Mouse (Mus musculus): ENCODE results near the gene Stpg4. TPM values are rescaled to one million over a fixed set of nuclear protein-coding genes. Genes with fewer than 3 reads are reported as not detected.

The Stpg4 gene
- polyA plus RNA-seq, 1 experiment from 2014 or later = not detected

DNA sequence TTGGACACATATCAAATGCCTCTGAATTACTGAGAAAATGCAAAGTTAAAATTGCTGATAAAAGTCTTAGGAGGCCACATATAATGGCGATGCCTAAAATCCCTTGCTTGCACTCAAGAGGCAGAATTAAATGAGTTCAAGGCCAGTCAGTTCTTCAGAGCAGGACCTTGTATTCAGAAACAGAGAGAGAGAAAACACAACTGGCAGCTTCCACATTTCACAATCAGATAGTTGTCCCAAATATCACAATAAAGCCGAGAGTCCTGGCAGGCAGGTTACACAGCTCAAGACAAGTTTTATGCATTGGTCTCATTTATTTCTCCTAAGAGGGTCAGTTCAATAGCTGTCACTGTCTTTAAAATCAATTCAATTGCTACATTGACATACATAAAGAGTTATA lies 14.0 kb upstream of the Stpg4 start:
- WGBS = 68% methylated on average over 2 of the region's 2 CpGs
- ATAC-seq = no peak
- Histone ChIP-seq H3K27ac (ENCODE audit: low read length) (no peak overlapping the region), H3K4me3 (replicated peaks; ENCODE audit: low read length) (no peak overlapping the region), H3K9ac (replicated peaks; ENCODE audit: low read depth, low read length) (no peak overlapping the region; the same call in 1 of the 2 replicates), H3K9me3 (ENCODE audit: control insufficient read depth, low read length) (no peaks in the 10 kb centered on the region), H3K4me2 (ENCODE audit: low read length) (0 out of 2 replicates have a peak overlapping the region, but pooled peaks have one; percentile 15), H3K4me1 (replicated peaks; ENCODE audit: control insufficient read depth, insufficient read depth, low read length) (peaks cover 33% of the 10 kb centered on the region), H3K36me3 (ENCODE audit: control insufficient read depth, insufficient read depth) (peaks cover 2% of the 10 kb centered on the region), H3K27me3 (replicated peaks; ENCODE audit: control insufficient read depth, insufficient read depth, low read length) (no peaks in the 10 kb centered on the region)

DNA sequence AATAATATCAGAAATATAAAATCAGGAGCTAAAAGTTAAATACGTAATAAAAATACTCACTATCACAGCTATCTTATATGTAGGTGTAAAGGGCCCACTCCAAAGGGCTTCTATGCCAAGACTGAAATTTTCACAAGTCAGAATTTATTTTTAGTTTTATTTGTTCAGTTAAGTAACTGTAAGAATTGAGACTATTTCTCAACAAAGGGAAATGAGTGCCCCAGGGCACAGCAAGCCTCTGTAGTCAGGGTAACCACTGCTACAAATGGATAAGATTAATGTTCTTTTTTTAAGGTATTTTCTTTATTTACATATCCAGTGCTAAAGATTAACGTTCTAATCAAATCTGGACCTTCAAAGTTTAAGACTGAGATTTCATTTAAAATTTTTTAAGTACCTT lies 11.9 kb upstream of the Stpg4 start:
- no peak overlapping the region for H3K9ac ChIP-seq (replicated peaks; ENCODE audit: low read depth, low read length)
- peaks cover 12% of the 10 kb centered on the region for H3K36me3 ChIP-seq (ENCODE audit: control insufficient read depth, insufficient read depth)
- no peak for ATAC-seq
- H3K27ac ChIP-seq (ENCODE audit: low read length) = no peak overlapping the region
- no peak overlapping the region for H3K4me3 ChIP-seq (replicated peaks; ENCODE audit: low read length)
- no peaks in the 10 kb centered on the region for H3K9me3 ChIP-seq (ENCODE audit: control insufficient read depth, low read length)
- peaks cover 29% of the 10 kb centered on the region for H3K4me1 ChIP-seq (replicated peaks; ENCODE audit: control insufficient read depth, insufficient read depth, low read length)
- 89% methylated on average over 2 of the region's 2 CpGs for WGBS
- no peak overlapping the region for H3K4me2 ChIP-seq (ENCODE audit: low read length)
- no peaks in the 10 kb centered on the region for H3K27me3 ChIP-seq (replicated peaks; ENCODE audit: control insufficient read depth, insufficient read depth, low read length)

DNA sequence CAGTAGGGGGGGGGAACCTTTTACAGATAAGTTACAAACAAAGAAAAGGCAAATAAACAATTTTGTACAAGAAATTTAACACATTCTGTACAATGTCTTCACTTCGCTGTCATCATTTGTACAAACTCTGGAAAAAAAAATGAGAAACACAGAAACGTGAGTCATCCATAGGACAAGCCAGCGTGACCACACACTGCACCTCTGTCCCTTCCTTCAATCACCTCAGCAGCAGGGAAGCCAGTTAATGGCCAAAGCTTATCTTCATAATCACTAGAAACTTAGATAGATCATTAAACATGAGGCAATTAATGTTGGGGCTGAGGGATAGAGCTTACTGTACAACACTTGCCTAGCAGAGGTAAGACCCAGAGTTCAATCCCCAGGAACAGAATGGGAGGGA lies 6.4 kb upstream of the Stpg4 start:
- Histone ChIP-seq H3K4me1 (replicated peaks; ENCODE audit: control insufficient read depth, insufficient read depth, low read length) (no peaks in the 10 kb centered on the region), H3K27me3 (replicated peaks; ENCODE audit: control insufficient read depth, insufficient read depth, low read length) (no peaks in the 10 kb centered on the region), H3K27ac (ENCODE audit: low read length) (no peak overlapping the region), H3K4me2 (ENCODE audit: low read length) (no peak overlapping the region), H3K36me3 (ENCODE audit: control insufficient read depth, insufficient read depth) (peaks cover 37% of the 10 kb centered on the region), H3K9me3 (ENCODE audit: control insufficient read depth, low read length) (no peaks in the 10 kb centered on the region), H3K9ac (replicated peaks; ENCODE audit: low read depth, low read length) (no peak overlapping the region), H3K4me3 (replicated peaks; ENCODE audit: low read length) (no peak overlapping the region)
- no peak for ATAC-seq
- 90% methylated on average over 3 of the region's 3 CpGs for WGBS

DNA sequence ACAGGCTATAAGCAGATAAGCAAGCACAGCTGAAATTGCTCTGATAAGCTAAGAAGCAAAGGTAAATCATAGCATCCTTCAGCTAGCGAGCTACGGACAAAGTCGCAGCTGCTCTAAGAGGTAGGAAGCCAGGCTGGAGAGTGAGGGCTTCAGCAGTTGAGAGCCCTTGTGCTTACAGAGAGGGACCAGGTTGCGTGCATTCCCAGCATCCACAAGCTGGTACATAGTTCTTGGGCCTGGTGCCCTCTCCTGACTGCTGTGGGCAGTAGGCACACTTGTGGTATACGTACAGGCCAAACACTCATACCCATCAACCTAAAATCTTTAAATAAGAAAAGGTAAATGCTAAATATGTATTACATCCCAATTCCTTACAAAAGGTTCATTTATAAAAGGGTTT lies 5.2 kb upstream of the Stpg4 start:
- Histone ChIP-seq H3K4me2 (ENCODE audit: low read length) (no peak overlapping the region), H3K4me3 (replicated peaks; ENCODE audit: low read length) (no peak overlapping the region), H3K27me3 (replicated peaks; ENCODE audit: control insufficient read depth, insufficient read depth, low read length) (no peaks in the 10 kb centered on the region), H3K4me1 (replicated peaks; ENCODE audit: control insufficient read depth, insufficient read depth, low read length) (no peaks in the 10 kb centered on the region), H3K27ac (ENCODE audit: low read length) (no peak overlapping the region), H3K9me3 (ENCODE audit: control insufficient read depth, low read length) (no peaks in the 10 kb centered on the region), H3K9ac (replicated peaks; ENCODE audit: low read depth, low read length) (no peak overlapping the region), H3K36me3 (ENCODE audit: control insufficient read depth, insufficient read depth) (peaks cover 37% of the 10 kb centered on the region)
- no peak for ATAC-seq
- WGBS = 96% methylated on average over 5 of the region's 5 CpGs

DNA sequence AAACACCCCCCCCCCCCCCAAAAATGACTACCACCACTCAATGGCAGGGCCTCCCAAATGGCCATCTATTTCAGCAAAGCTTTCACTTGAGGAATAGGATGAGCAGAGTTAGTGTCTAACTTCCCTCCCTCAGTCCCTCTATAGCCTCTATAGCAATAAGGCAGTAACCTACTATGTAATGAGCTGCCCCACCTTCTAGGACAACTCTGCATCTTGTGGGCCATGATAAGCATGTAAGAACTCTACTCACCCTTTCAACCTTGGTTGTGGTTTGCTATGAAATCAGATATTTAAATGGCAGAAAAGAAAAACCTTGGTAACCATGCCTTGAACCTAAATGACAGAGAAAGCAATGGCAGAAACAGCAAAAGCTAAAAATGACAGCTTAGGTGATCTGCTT lies 4.8 kb upstream of the Stpg4 start:
- no peaks in the 10 kb centered on the region for H3K27me3 ChIP-seq (replicated peaks; ENCODE audit: control insufficient read depth, insufficient read depth, low read length)
- no peaks in the 10 kb centered on the region for H3K9me3 ChIP-seq (ENCODE audit: control insufficient read depth, low read length)
- H3K4me3 ChIP-seq (replicated peaks; ENCODE audit: low read length) = no peak overlapping the region
- no peak for ATAC-seq
- H3K27ac ChIP-seq (ENCODE audit: low read length) = no peak overlapping the region
- no peak overlapping the region for H3K9ac ChIP-seq (replicated peaks; ENCODE audit: low read depth, low read length)
- H3K4me1 ChIP-seq (replicated peaks; ENCODE audit: control insufficient read depth, insufficient read depth, low read length) = no peaks in the 10 kb centered on the region
- H3K36me3 ChIP-seq (ENCODE audit: control insufficient read depth, insufficient read depth) = peaks cover 37% of the 10 kb centered on the region
- no peak overlapping the region for H3K4me2 ChIP-seq (ENCODE audit: low read length)

DNA sequence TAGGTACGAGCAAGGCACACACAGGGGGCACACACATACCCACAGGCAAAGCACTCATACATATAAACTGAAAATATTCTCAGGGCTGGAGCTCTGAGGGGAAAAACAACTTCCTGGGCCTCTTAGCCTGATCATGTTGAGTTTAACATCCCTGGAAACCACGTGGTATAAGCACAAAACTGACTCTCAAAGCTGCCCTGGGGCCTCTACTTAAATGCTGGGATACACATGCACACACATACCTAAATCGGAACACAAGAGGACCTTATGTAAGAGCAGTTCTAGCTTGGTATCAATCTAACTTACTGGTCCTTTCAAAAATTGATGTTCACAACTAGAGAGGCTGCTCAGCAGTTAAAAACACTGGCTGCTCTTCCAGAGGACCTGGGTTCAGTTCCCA lies 1.9 kb upstream of the Stpg4 start:
- peaks cover 27% of the 10 kb centered on the region for H3K36me3 ChIP-seq (ENCODE audit: control insufficient read depth, insufficient read depth)
- ATAC-seq = no peak
- WGBS = 91% methylated on average over 3 of the region's 3 CpGs

DNA sequence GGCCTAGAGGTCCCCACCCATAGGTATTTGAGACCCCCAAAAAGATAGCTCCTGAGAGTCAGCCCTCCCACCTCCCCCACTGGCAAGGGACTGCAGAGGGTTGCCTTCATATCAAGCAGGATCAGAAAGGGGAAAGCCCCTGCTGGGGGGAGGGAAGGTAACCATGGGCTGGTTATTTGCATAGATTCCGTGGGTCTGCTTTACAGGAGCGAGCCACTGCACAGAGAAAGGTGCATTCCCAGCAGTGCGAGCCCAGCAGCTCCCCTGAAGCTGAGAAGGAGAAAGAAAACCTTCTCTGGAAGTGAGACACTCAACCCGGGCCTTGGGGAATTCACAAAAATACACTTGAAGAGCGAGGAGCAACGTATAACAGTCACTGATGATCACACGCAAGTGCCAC lies 9.5 kb downstream of the Stpg4 start:
- 71% methylated on average over 7 of the region's 7 CpGs for WGBS
- Histone ChIP-seq H3K27me3 (replicated peaks; ENCODE audit: control insufficient read depth, insufficient read depth, low read length) (no peaks in the 10 kb centered on the region), H3K4me3 (replicated peaks; ENCODE audit: low read length) (no peak overlapping the region), H3K36me3 (ENCODE audit: control insufficient read depth, insufficient read depth) (no peaks in the 10 kb centered on the region), H3K4me1 (replicated peaks; ENCODE audit: control insufficient read depth, insufficient read depth, low read length) (no peaks in the 10 kb centered on the region), H3K9me3 (ENCODE audit: control insufficient read depth, low read length) (no peaks in the 10 kb centered on the region), H3K9ac (replicated peaks; ENCODE audit: low read depth, low read length) (no peak overlapping the region), H3K4me2 (ENCODE audit: low read length) (no peak overlapping the region), H3K27ac (ENCODE audit: low read length) (no peak overlapping the region)
- no peak for ATAC-seq

More for the DNA sequence above, 1.9 kb upstream of the Stpg4 start:
- Histone ChIP-seq H3K27me3 (replicated peaks; ENCODE audit: control insufficient read depth, insufficient read depth, low read length) (no peaks in the 10 kb centered on the region), H3K9ac (replicated peaks; ENCODE audit: low read depth, low read length) (no peak overlapping the region), H3K4me2 (ENCODE audit: low read length) (no peak overlapping the region), H3K4me1 (replicated peaks; ENCODE audit: control insufficient read depth, insufficient read depth, low read length) (no peaks in the 10 kb centered on the region), H3K4me3 (replicated peaks; ENCODE audit: low read length) (no peak overlapping the region), H3K9me3 (ENCODE audit: control insufficient read depth, low read length) (no peaks in the 10 kb centered on the region), H3K27ac (ENCODE audit: low read length) (no peak overlapping the region)

DNA sequence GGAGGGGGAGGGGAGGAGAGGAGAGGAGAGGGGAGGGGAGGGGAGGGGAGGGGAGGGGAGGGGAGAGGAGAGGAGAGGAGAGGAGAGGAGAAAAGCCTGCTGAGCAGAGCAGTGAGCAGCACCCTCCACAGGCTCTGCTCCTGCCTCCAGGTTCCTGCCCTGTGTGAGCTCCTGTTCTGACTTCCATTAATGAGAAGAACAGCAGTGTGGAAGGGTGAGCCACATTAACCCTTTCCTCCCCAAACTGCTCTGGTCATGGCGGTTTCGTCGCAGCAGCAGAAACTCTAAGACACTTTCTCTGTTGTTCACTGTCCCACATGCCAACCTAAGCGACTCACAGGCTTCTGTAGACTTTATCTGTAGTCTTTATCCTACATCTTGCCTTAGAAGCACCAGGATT lies 20.9 kb downstream of the Stpg4 start:
- Histone ChIP-seq H3K36me3 (ENCODE audit: control insufficient read depth, insufficient read depth) (no peaks in the 10 kb centered on the region), H3K27me3 (replicated peaks; ENCODE audit: control insufficient read depth, insufficient read depth, low read length) (no peaks in the 10 kb centered on the region), H3K27ac (ENCODE audit: low read length) (no peak overlapping the region), H3K4me3 (replicated peaks; ENCODE audit: low read length) (no peak overlapping the region), H3K9me3 (ENCODE audit: control insufficient read depth, low read length) (no peaks in the 10 kb centered on the region), H3K9ac (replicated peaks; ENCODE audit: low read depth, low read length) (no peak overlapping the region), H3K4me2 (ENCODE audit: low read length) (no peak overlapping the region), H3K4me1 (replicated peaks; ENCODE audit: control insufficient read depth, insufficient read depth, low read length) (no peaks in the 10 kb centered on the region)
- ATAC-seq = no peak
- WGBS = 73% methylated on average over 4 of the region's 4 CpGs

DNA sequence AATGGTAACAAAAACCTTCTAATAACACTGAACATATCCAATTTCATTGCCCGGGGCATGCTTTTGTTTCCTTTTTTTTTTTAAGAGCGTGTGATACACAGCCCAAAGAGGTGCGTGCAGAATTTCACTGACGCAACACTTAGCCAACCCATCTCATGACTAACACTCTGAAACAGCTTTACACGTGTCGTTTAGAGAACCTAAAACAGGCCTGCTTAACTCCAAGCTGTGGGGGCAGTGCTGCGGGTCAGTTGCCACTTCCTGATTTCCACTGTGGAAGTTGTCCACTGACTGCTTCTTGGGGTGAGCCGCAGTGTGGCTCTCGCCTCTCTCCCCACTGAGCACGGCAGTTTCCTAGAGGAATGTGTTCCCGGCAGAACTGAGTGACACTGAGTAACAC lies 22.0 kb downstream of the Stpg4 start:
- no peak overlapping the region for H3K27ac ChIP-seq (ENCODE audit: low read length)
- no peaks in the 10 kb centered on the region for H3K27me3 ChIP-seq (replicated peaks; ENCODE audit: control insufficient read depth, insufficient read depth, low read length)
- H3K4me1 ChIP-seq (replicated peaks; ENCODE audit: control insufficient read depth, insufficient read depth, low read length) = no peaks in the 10 kb centered on the region
- H3K9ac ChIP-seq (replicated peaks; ENCODE audit: low read depth, low read length) = no peak overlapping the region
- no peak overlapping the region for H3K4me2 ChIP-seq (ENCODE audit: low read length)
- ATAC-seq = no peak
- H3K36me3 ChIP-seq (ENCODE audit: control insufficient read depth, insufficient read depth) = no peaks in the 10 kb centered on the region
- H3K4me3 ChIP-seq (replicated peaks; ENCODE audit: low read length) = no peak overlapping the region
- no peaks in the 10 kb centered on the region for H3K9me3 ChIP-seq (ENCODE audit: control insufficient read depth, low read length)
- WGBS = 72% methylated on average over 11 of the region's 11 CpGs

DNA sequence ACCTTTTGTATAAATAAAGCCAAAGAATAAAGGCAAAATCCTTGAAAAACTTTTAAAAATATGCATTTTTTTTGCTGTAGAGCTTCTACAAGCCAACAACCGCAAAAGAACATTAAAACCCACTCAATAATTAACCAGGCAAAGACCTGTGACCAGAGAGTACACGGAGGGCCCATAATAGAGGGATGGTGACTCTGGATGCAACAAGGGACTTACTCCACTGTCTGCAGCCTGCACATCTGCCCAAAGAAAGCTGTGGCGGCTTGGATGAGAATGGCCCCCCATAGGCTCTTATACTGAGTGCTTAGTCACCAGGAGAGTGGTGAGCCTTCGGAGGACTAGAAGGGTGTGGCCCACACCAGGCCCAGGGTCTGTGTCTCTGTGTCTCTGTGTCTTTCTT lies 24.1 kb downstream of the Stpg4 start:
- Histone ChIP-seq H3K36me3 (ENCODE audit: control insufficient read depth, insufficient read depth) (no peaks in the 10 kb centered on the region), H3K9ac (replicated peaks; ENCODE audit: low read depth, low read length) (no peak overlapping the region), H3K4me2 (ENCODE audit: low read length) (no peak overlapping the region), H3K27me3 (replicated peaks; ENCODE audit: control insufficient read depth, insufficient read depth, low read length) (no peaks in the 10 kb centered on the region), H3K4me3 (replicated peaks; ENCODE audit: low read length) (no peak overlapping the region), H3K27ac (ENCODE audit: low read length) (no peak overlapping the region), H3K4me1 (replicated peaks; ENCODE audit: control insufficient read depth, insufficient read depth, low read length) (no peaks in the 10 kb centered on the region), H3K9me3 (ENCODE audit: control insufficient read depth, low read length) (no peaks in the 10 kb centered on the region)
- ATAC-seq = no peak
- WGBS = 77% methylated on average over 4 of the region's 4 CpGs
